ENCODE assay signal across 17 mouse cellular contexts in genomic region chr14:11704871-11705270, GRCm38 (mm10).
A peak's percentile ranks its signal among the peaks of the same experiment; 100 is the strongest.
DNase-seq lines count a peak whose midpoint lies in the region; ATAC-seq lines count a peak whose summit lies in the region.
"Had no signal": no experiment of that assay in that cellular context is flagged by ENCODE, and none has a peak within 500 bp of the region (broad histone marks: within the 10 kb centered on the region; RNA-seq: fewer than 3 reads in every experiment).

No protein-coding gene starts in this region.

- H3K27me3 ChIP-seq in heart, embryonic 11.5 days (ENCODE audit: control insufficient read depth, insufficient read depth, low read length), result no peaks in the 10 kb centered on the region
- H3K27me3 ChIP-seq in midbrain, embryonic 14.5 days (ENCODE audit: control insufficient read depth, insufficient read depth, low read length), result no peaks in the 10 kb centered on the region
- H3K27me3 ChIP-seq in midbrain, embryonic 13.5 days, result no peaks in the 10 kb centered on the region
- H3K27me3 ChIP-seq in embryonic facial prominence, embryonic 10.5 days (replicated peaks; ENCODE audit: low read depth, poor library complexity, severe bottlenecking), result no peaks in the 10 kb centered on the region
- H3K27me3 ChIP-seq: embryonic facial prominence, embryonic 15.5 days; heart, embryonic 12.5 days; intestine, embryonic 15.5 days; stomach, embryonic 15.5 days had no signal

- H3K27ac ChIP-seq in heart, embryonic 11.5 days (ENCODE audit: low read depth, low read length), result no peak overlapping the region
- H3K27ac ChIP-seq in midbrain, embryonic 14.5 days (replicated peaks; ENCODE audit: low read depth, low read length), result peak overlapping the region; percentile 17; the same call in 1 of the 2 replicates
- no peak overlapping the region for H3K27ac ChIP-seq in midbrain, embryonic 13.5 days
- no peak overlapping the region for H3K27ac ChIP-seq in embryonic facial prominence, embryonic 10.5 days (replicated peaks)
- H3K27ac ChIP-seq: embryonic facial prominence, embryonic 15.5 days; intestine, embryonic 15.5 days; kidney, postnatal 0 days; stomach, embryonic 15.5 days had no signal

- H3K4me1 ChIP-seq in heart, embryonic 11.5 days (ENCODE audit: control insufficient read depth, insufficient read depth, low read length), result peaks cover 24% of the 10 kb centered on the region
- H3K4me1 ChIP-seq in midbrain, embryonic 14.5 days (ENCODE audit: control insufficient read depth, insufficient read depth, low read length), result peaks cover 13% of the 10 kb centered on the region
- H3K4me1 ChIP-seq in midbrain, embryonic 13.5 days (replicated peaks), result peaks cover 25% of the 10 kb centered on the region
- H3K4me1 ChIP-seq in embryonic facial prominence, embryonic 10.5 days, result peaks cover 57% of the 10 kb centered on the region
- H3K4me1 ChIP-seq: intestine, embryonic 15.5 days; stomach, embryonic 15.5 days had no signal

- no peaks in the 10 kb centered on the region for H3K36me3 ChIP-seq in heart, embryonic 11.5 days (ENCODE audit: control insufficient read depth, insufficient read depth, low read length)
- no peaks in the 10 kb centered on the region for H3K36me3 ChIP-seq in midbrain, embryonic 14.5 days (ENCODE audit: control insufficient read depth, insufficient read depth, low read length)
- no peaks in the 10 kb centered on the region for H3K36me3 ChIP-seq in midbrain, embryonic 13.5 days
- no peaks in the 10 kb centered on the region for H3K36me3 ChIP-seq in embryonic facial prominence, embryonic 10.5 days (replicated peaks)
- H3K36me3 ChIP-seq: embryonic facial prominence, embryonic 15.5 days; G1E; heart, embryonic 12.5 days; intestine, embryonic 15.5 days; stomach, embryonic 15.5 days had no signal

- ATAC-seq in heart, embryonic 11.5 days (replicated peaks; ENCODE audit: insufficient number of reproducible peaks, low FRiP score, low TSS enrichment), result no peak
- ATAC-seq in midbrain, embryonic 14.5 days (ENCODE audit: low FRiP score, low TSS enrichment), result no peak
- no peak for ATAC-seq in midbrain, embryonic 13.5 days
- ATAC-seq: intestine, embryonic 15.5 days had no signal

- no peak overlapping the region for H3K4me3 ChIP-seq in heart, embryonic 11.5 days (ENCODE audit: low read depth, low read length)
- H3K4me3 ChIP-seq in midbrain, embryonic 14.5 days (replicated peaks; ENCODE audit: low read depth, low read length), result no peak overlapping the region
- no peak overlapping the region for H3K4me3 ChIP-seq in midbrain, embryonic 13.5 days (replicated peaks)
- no peak overlapping the region for H3K4me3 ChIP-seq in embryonic facial prominence, embryonic 10.5 days
- H3K4me3 ChIP-seq: embryonic facial prominence, embryonic 15.5 days; heart, embryonic 12.5 days; intestine, embryonic 15.5 days; layer of hippocampus, adult 2 months; stomach, embryonic 15.5 days had no signal

- no peaks in the 10 kb centered on the region for H3K9me3 ChIP-seq in heart, embryonic 11.5 days (replicated peaks; ENCODE audit: control insufficient read depth, low read length)
- H3K9me3 ChIP-seq in midbrain, embryonic 14.5 days (ENCODE audit: control insufficient read depth, low read length), result no peaks in the 10 kb centered on the region
- H3K9me3 ChIP-seq in midbrain, embryonic 13.5 days, result no peaks in the 10 kb centered on the region
- no peaks in the 10 kb centered on the region for H3K9me3 ChIP-seq in embryonic facial prominence, embryonic 10.5 days
- H3K9me3 ChIP-seq: embryonic facial prominence, embryonic 15.5 days; heart, embryonic 12.5 days; intestine, embryonic 15.5 days; stomach, embryonic 15.5 days had no signal

- DNase-seq in heart, adult 11 months, result peak; percentile 85
- DNase-seq in midbrain, embryonic 14.5 days, result no peak
- DNase-seq in embryonic facial prominence, embryonic 10.5 days (ENCODE audit: low spot score), result peak; percentile 24
- peak; percentile 13 for DNase-seq in mesoderm, embryonic 11.5 days (ENCODE audit: low read depth, low spot score)
- no peak for DNase-seq in urinary bladder, postnatal 10 days (ENCODE audit: low spot score)
- DNase-seq: lung, adult 2 months; lung, postnatal 4 days had no signal

- 16% methylated on average over 2 of the region's 2 CpGs for WGBS in heart, embryonic 11.5 days (ENCODE audit: insufficient replicate concordance)
- WGBS in midbrain, embryonic 14.5 days, result 20% methylated on average over 2 of the region's 2 CpGs
- WGBS in midbrain, embryonic 13.5 days, result 17% methylated on average over 2 of the region's 2 CpGs
- WGBS in embryonic facial prominence, embryonic 10.5 days, result 12% methylated on average over 2 of the region's 2 CpGs

- H3K4me2 ChIP-seq in heart, embryonic 11.5 days, result no peak overlapping the region
- H3K4me2 ChIP-seq in midbrain, embryonic 14.5 days (ENCODE audit: low read length), result no peak overlapping the region
- H3K4me2 ChIP-seq in midbrain, embryonic 13.5 days (replicated peaks), result no peak overlapping the region
- H3K4me2 ChIP-seq: embryonic facial prominence, embryonic 15.5 days; heart, embryonic 12.5 days; intestine, embryonic 15.5 days; midbrain, embryonic 11.5 days; stomach, embryonic 15.5 days had no signal

- H3K9ac ChIP-seq in heart, embryonic 11.5 days (ENCODE audit: low read depth, low read length), result no peak overlapping the region
- H3K9ac ChIP-seq in midbrain, embryonic 14.5 days (replicated peaks; ENCODE audit: low read length), result no peak overlapping the region
- no peak overlapping the region for H3K9ac ChIP-seq in midbrain, embryonic 13.5 days (replicated peaks)
- H3K9ac ChIP-seq: embryonic facial prominence, embryonic 15.5 days; heart, embryonic 12.5 days; intestine, embryonic 15.5 days; stomach, embryonic 15.5 days had no signal

Comparison
In these comparisons a context has a peak if more than half of its experiments do, and no peak if none do; other contexts are left out.
1. DNase-seq: peak in heart, adult 11 months (single experiment), embryonic facial prominence, embryonic 10.5 days (single experiment) and mesoderm, embryonic 11.5 days (single experiment); none in midbrain, embryonic 14.5 days (single experiment) and urinary bladder, postnatal 10 days (single experiment).